Mouse (Mus musculus) forebrain, embryonic 14.5 days (tissue): Measurements from ENCODE around the gene Ryk. TPM values are rescaled to one million over a fixed set of nuclear protein-coding genes. Genes with fewer than 3 reads are reported as not detected.

ENCODE experiments used
- ATAC-seq: fragments of 200-750 bp; cut with Nextera tagmentation; 2 replicates; pipeline ENCODE4 v1.8.0; 2017; ENCODE audit warnings: mild to moderate bottlenecking, moderate library complexity
- DNase-seq: peaks from one replicate; pipeline ENCODE4 v3.0.0-alpha.2; 2015; ENCODE audit warnings: low spot score
- H3K27ac ChIP-seq: fragments of 300-500 bp; sonication (generic); 2 replicates; pipeline ENCODE4 v1.5.1; 2014; ENCODE audit warnings: low read depth, mild to moderate bottlenecking, control low read depth, low read length, moderate library complexity
- H3K27me3 ChIP-seq: fragments of 300-500 bp; sonication (generic); replicated peaks from 2 replicates; pipeline ENCODE4 v1.6.1; 2014; ENCODE audit warnings: low read length, control low read depth, mixed read lengths; ENCODE audit not compliant: control insufficient read depth, insufficient read depth
- H3K36me3 ChIP-seq: fragments of 300-500 bp; sonication (generic); 2 replicates; pipeline ENCODE4 v1.6.1; 2014; ENCODE audit warnings: low read length, control low read depth; ENCODE audit not compliant: control insufficient read depth, insufficient read depth
- H3K4me1 ChIP-seq: fragments of 300-500 bp; sonication (generic); 2 replicates; pipeline ENCODE4 v1.6.1; 2014; ENCODE audit warnings: antibody characterized with exemption, low read length, control low read depth; ENCODE audit not compliant: control insufficient read depth, insufficient read depth
- H3K4me2 ChIP-seq: fragments of 300-500 bp; sonication (generic); 2 replicates; pipeline ENCODE4 v1.6.1; 2014; ENCODE audit warnings: mild to moderate bottlenecking, control low read depth, low read length
- H3K4me3 ChIP-seq: fragments of 300-500 bp; sonication (generic); 2 replicates; pipeline ENCODE4 v1.5.1; 2014; ENCODE audit warnings: low read depth, low read length, control low read depth
- H3K9ac ChIP-seq: fragments of 300-500 bp; sonication (generic); 2 replicates; pipeline ENCODE4 v1.6.1; 2014; ENCODE audit warnings: mild to moderate bottlenecking, low read length, control low read depth, moderate library complexity
- H3K9me3 ChIP-seq: fragments of 300-500 bp; sonication (generic); replicated peaks from 2 replicates; pipeline ENCODE4 v1.6.1; 2016; ENCODE audit warnings: low read length, control low read depth, mixed read lengths; ENCODE audit not compliant: control insufficient read depth
- WGBS: fragments of 180-500 bp; shearing (Covaris S2); extraction: QIAGEN DNeasy Blood & Tissue Kit; methylation state at CpG from one replicate; pipeline ENCODE4 v1.1.7; 2014; 5-methylcytosine and 5-hydroxymethylcytosine counted together
- polyA plus RNA-seq: library from polyadenylated mRNA; unstranded; fragments of >200 nt; fragmentation: Nextera tagmentation; extraction: Ambion mirVana; gene quantifications from 2 replicates; pipeline ENCODE4 v1.2.1, GENCODE M21; 2014

Gene Ryk
- 16.8 and 17.5 TPM in 2 replicates for polyA plus RNA-seq

DNA sequence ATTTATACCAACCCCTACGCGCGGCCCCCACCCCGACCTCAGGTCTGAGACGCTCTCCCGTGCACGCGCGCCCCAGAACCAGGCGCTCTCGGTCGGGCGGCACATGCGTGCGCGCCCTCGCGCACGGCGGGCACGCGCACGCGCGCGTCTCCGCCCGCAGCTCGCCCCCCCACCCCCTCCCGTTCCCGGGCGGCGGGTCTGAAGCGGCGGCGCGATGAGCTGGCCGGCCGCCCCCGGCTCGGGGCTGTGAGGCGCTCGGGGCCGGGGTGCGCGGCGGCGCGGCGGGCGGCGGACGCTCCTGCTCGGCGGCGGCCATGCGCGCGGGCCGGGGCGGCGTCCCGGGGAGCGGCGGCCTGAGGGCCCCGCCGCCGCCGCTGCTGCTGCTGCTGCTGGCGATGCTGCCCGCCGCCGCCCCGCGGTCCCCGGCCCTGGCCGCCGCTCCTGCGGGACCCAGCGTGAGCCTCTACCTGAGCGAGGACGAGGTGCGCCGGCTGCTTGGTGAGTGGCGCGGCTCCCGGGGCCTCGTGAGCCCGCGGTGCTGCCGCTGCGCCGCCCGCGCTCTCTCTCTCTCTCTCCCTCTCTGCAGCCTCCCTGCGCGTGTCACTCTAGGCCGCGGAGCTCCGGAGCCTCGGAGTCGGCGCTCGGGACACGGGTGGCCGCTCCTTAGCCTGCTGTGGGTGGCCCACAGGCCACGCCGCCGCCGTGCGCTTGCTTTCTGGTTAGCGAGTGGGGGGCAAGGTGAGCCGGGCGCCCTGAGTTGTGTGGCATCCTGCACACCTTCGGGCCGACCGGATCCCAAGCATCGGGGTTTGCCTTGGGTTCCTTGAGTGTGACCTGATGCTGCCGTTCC lies at the start of gene Ryk:
Gene Ryk (plus strand): TSS at position 176 of the 850 bp plus-strand sequence.
- peak; percentile 89 for ATAC-seq
- H3K27me3 ChIP-seq = no peaks in the 10 kb centered on the region

DNA sequence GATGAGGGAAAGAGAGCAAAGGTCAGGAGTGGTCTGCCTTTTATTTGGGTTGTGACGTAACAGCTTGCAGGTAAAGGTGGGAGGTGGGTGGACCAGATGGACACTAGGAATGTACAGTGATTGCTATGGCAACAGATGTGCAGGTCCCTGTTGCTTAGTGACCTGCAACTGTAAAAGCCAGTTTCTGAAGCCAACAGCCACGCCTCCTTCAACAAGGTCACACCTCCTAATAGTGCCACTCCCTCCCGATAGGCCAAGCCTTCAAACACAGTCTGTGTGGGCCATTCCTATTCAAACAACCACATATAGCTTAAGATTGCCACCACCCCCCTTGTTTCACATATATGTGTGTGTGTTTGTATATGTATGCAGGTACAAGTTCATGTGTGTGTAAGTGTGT lies 45.2 kb upstream of the Ryk start:
- Histone ChIP-seq H3K4me3 (no peak overlapping the region), H3K9me3 (no peaks in the 10 kb centered on the region), H3K27ac (no peak overlapping the region), H3K9ac (no peak overlapping the region), H3K27me3 (no peaks in the 10 kb centered on the region), H3K36me3 (no peaks in the 10 kb centered on the region), H3K4me2 (no peak overlapping the region), H3K4me1 (no peaks in the 10 kb centered on the region)
- DNase-seq (no peak), ATAC-seq (no peak)
- 73% methylated on average over 3 of the region's 3 CpGs for WGBS

More for the DNA sequence above, at the start of gene Ryk:
- peak within 1 kb of the TSS; percentile 75 for H3K4me2 ChIP-seq
- peak within 1 kb of the TSS; percentile 90 for H3K27ac ChIP-seq
- peak within 1 kb of the TSS; percentile 97 for H3K9ac ChIP-seq
- WGBS = under 1% methylated on average over 87 of the region's 119 CpGs
- DNase-seq = peak; percentile 85
- no peaks in the 10 kb centered on the region for H3K9me3 ChIP-seq
- peaks cover 22% of the 10 kb centered on the region for H3K4me1 ChIP-seq
- peak within 1 kb of the TSS; percentile 92 for H3K4me3 ChIP-seq
- no peaks in the 10 kb centered on the region for H3K36me3 ChIP-seq

DNA sequence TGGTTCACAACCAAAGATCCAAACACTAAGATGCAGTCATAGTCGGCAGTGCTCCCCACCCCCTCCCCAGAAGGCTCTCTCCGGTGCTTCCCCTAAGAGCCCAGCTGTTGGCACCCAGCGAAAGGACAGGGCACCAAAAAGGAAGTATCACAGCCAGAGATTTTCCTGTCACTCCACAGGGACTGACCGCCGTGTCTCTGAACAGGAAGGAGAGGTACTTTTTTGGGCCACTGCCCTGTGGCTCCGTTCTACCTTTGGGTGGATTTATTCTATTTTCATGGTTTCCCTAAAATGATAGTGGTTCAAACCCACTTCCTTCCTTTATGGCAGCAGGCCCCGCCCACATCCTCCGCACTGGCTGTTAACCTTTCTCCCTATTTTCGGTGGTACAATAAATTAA lies 42.9 kb upstream of the Ryk start:
- H3K4me1 ChIP-seq = no peaks in the 10 kb centered on the region
- DNase-seq (no peak), ATAC-seq (no peak)
- WGBS = 78% methylated on average over 9 of the region's 9 CpGs
- no peak overlapping the region for H3K4me3 ChIP-seq
- no peak overlapping the region for H3K4me2 ChIP-seq
- no peak overlapping the region for H3K27ac ChIP-seq
- H3K9me3 ChIP-seq = no peaks in the 10 kb centered on the region
- no peaks in the 10 kb centered on the region for H3K27me3 ChIP-seq
- H3K9ac ChIP-seq = no peak overlapping the region
- H3K36me3 ChIP-seq = no peaks in the 10 kb centered on the region

DNA sequence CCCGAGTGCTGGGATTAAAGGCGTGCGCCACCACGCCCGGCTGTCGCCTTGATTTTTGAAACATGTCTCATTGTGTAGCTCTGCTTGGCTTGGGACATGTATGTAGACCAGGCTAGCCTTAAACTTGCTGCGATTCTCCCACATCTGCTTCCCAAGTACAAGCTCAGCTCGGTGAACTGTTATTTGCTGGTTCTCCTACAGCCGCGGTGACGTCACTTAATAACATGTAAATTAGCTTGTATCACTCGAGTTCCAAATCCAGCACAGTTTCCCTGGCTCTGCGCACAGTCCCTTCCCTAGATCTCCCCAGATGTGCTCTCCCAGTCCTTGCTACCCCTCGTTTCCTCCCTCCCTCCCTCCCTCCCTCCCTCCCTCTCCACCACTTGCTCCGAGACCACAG lies 41.9 kb upstream of the Ryk start:
- no peak overlapping the region for H3K27ac ChIP-seq
- 75% methylated on average over 14 of the region's 15 CpGs for WGBS
- H3K4me2 ChIP-seq = no peak overlapping the region
- no peaks in the 10 kb centered on the region for H3K36me3 ChIP-seq
- no peak for DNase-seq
- no peaks in the 10 kb centered on the region for H3K9me3 ChIP-seq
- no peak for ATAC-seq
- no peak overlapping the region for H3K9ac ChIP-seq
- H3K27me3 ChIP-seq = no peaks in the 10 kb centered on the region
- no peaks in the 10 kb centered on the region for H3K4me1 ChIP-seq
- no peak overlapping the region for H3K4me3 ChIP-seq

DNA sequence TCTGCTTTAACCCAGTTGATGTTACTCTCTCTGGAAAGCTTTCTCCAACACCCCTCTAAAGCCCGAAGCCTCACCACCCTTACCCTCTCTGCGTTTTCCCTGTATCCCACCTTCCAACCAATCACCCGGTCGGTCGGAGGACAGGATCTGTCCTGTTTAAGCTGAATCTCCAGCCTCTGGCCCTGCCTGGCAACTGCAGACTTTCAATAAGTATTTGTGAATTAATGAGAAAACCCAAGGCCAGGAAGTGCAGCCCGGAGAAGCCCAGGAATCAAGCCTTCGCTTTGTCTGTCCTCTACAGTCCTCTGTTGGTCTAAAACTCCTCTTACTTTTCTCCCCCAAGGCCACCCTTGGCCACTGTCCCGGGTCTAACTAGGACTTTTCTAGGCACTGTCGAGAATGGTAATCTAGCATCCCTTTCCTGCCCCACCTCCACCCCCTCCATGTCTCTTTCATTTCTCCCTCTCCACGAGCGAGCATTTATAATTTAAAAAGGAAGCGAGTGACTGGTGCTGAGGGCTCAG lies 41.4 kb upstream of the Ryk start:
- Histone ChIP-seq H3K4me3 (no peak overlapping the region), H3K4me1 (no peaks in the 10 kb centered on the region), H3K27me3 (no peaks in the 10 kb centered on the region), H3K9me3 (no peaks in the 10 kb centered on the region), H3K4me2 (no peak overlapping the region), H3K36me3 (no peaks in the 10 kb centered on the region), H3K9ac (no peak overlapping the region), H3K27ac (no peak overlapping the region)
- WGBS = 73% methylated on average over 12 of the region's 12 CpGs
- DNase-seq = no peak
- ATAC-seq = no peak

DNA sequence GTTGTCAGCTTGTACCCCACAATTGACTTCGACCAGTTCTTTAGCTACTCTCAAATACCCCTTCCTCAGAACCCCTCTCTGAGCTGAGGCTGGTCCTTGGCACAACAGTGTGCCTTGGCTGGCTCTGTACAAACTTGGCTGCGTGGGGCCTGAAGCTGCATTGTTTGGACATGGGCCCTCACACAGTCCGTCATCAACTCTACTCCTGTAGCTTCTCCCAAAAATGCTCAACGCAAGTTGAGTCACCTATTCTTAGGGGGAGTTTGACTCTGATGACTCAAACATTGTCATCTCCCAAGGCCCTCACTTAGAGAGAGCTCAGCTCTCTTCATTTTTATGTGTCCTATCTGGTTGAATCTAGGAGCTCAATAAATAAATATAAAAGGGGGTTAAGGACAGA lies 36.3 kb upstream of the Ryk start:
- 86% methylated on average over 4 of the region's 4 CpGs for WGBS
- no peak for ATAC-seq
- H3K27ac ChIP-seq = no peak overlapping the region

DNA sequence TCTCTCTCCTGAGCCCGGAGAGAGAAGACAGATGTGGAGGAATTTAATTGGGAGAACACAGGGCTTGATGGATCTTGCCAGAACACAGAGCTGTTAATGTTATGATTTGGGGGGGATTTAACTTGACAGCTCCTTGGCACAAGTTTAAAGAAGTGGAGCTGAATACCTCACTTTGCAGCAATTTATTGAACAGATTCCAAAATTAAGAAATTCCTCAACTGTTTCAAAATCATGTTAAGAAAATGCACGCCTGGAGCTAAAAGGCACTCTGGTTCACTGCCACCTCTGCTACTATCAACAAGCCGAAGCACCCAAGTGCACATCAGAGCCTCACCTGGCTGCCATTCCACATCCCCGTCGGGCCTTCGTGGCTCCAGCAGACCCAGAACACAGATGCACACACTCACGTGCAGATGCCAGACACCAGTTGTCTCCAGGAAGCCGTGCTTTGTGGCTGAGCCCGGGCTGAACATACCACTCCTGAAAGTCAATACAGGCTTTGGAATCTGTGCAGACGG lies 28.6 kb upstream of the Ryk start:
- no peaks in the 10 kb centered on the region for H3K36me3 ChIP-seq
- no peak overlapping the region for H3K4me2 ChIP-seq
- ATAC-seq = peak; percentile 29; the same call in 1 of the 2 replicates
- 73% methylated on average over 10 of the region's 10 CpGs for WGBS
- no peaks in the 10 kb centered on the region for H3K4me1 ChIP-seq
- DNase-seq = peak; percentile 71
- no peaks in the 10 kb centered on the region for H3K27me3 ChIP-seq
- H3K4me3 ChIP-seq = no peak overlapping the region
- no peak overlapping the region for H3K27ac ChIP-seq
- no peaks in the 10 kb centered on the region for H3K9me3 ChIP-seq
- no peak overlapping the region for H3K9ac ChIP-seq

More for the DNA sequence above, 36.3 kb upstream of the Ryk start:
- no peaks in the 10 kb centered on the region for H3K27me3 ChIP-seq
- DNase-seq = no peak
- H3K4me3 ChIP-seq = no peak overlapping the region
- H3K9me3 ChIP-seq = no peaks in the 10 kb centered on the region
- no peak overlapping the region for H3K4me2 ChIP-seq
- H3K4me1 ChIP-seq = no peaks in the 10 kb centered on the region
- H3K36me3 ChIP-seq = no peaks in the 10 kb centered on the region
- no peak overlapping the region for H3K9ac ChIP-seq

DNA sequence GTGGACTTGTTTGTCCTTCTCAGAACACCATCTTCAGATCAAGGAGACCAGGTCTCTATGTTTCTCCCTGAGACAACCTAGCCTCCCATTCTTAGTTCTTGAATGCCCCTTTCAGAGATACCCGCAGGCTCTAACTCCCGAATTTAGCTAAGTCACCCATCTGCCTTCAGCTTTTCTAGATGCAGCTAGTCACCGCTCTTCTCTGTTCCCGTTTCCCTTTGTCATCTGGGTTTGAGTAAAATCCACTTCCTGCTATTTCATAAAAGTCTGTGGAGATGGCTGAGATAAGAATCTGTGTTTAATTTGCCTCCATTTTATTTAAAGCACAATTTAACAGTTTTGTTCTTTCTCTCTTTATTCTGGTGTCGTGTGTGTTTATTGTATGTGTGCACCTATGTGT lies 23.5 kb upstream of the Ryk start:
- no peaks in the 10 kb centered on the region for H3K27me3 ChIP-seq
- no peak for DNase-seq
- no peaks in the 10 kb centered on the region for H3K9me3 ChIP-seq
- H3K4me3 ChIP-seq = no peak overlapping the region
- H3K9ac ChIP-seq = no peak overlapping the region
- H3K4me1 ChIP-seq = no peaks in the 10 kb centered on the region
- 87% methylated on average over 5 of the region's 5 CpGs for WGBS
- ATAC-seq = no peak
- H3K27ac ChIP-seq = no peak overlapping the region
- no peaks in the 10 kb centered on the region for H3K36me3 ChIP-seq
- H3K4me2 ChIP-seq = no peak overlapping the region

DNA sequence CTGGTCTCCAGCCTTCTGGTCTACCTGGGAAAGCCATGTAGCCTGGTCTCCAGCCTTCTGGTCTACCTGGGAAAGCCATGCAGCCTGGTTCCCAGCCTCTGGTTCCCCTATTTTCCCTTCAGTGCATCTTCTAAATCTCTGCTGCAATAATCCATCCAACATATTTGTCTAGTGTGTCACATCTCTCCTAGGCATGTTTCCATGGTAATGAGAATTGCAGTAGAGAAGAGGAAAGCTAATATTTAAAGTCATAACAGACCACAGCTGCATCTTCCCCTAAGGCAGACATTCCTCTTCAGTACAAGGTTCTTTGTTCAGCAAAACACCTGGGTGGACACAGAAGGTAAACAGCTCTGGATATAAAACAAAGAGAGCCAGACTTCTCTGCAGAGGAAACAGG lies 16.5 kb upstream of the Ryk start:
- H3K4me1 ChIP-seq = no peaks in the 10 kb centered on the region
- no peak overlapping the region for H3K27ac ChIP-seq
- no peak overlapping the region for H3K9ac ChIP-seq
- no peak for ATAC-seq
- no peak overlapping the region for H3K4me3 ChIP-seq
- no peak for DNase-seq
- H3K27me3 ChIP-seq = no peaks in the 10 kb centered on the region
- no peak overlapping the region for H3K4me2 ChIP-seq
- H3K36me3 ChIP-seq = no peaks in the 10 kb centered on the region
- no peaks in the 10 kb centered on the region for H3K9me3 ChIP-seq
